Mouse (Mus musculus): ENCODE results near the gene Trpt1. TPM values are rescaled to one million over a fixed set of nuclear protein-coding genes. Genes with fewer than 3 reads are reported as not detected.

The Trpt1 gene
- polyA plus RNA-seq, 1 experiment from 2014 or later, result 22.0 TPM

- WGBS, result under 1% methylated on average over 44 of the region's 55 CpGs
- H3K9me3 ChIP-seq (ENCODE audit: control insufficient read depth, low read length), result no peaks in the 10 kb centered on the region
- peak overlapping the region; percentile 81 for H3K9ac ChIP-seq (ENCODE audit: low read length)
- H3K4me2 ChIP-seq (ENCODE audit: low read length), result peak overlapping the region; percentile 70
- H3K36me3 ChIP-seq (ENCODE audit: control insufficient read depth, insufficient read depth, low read length), result peaks cover 17% of the 10 kb centered on the region
- peak overlapping the region in 1 of 2 experiments; percentile 42; a peak in 2 of 4 replicates for H3K27ac ChIP-seq (replicated peaks in 1 of 2; ENCODE audit: control insufficient read depth in 1 of 2, insufficient read depth in 1 of 2, low read depth in 2 of 2, low read length in 2 of 2)
- H3K27me3 ChIP-seq (ENCODE audit: control insufficient read depth, insufficient read depth, low read length), result no peaks in the 10 kb centered on the region
- peak overlapping the region; percentile 66 to 74 for H3K4me3 ChIP-seq (ENCODE audit: control insufficient read depth in 1 of 2, insufficient read depth in 1 of 2, low read depth in 1 of 2, low read length in 2 of 2)
- peaks cover 26 to 40% of the 10 kb centered on the region in 2 experiments for H3K4me1 ChIP-seq (ENCODE audit: control insufficient read depth in 2 of 2, insufficient read depth in 2 of 2, low read length in 2 of 2)
- ATAC-seq (ENCODE audit: insufficient number of reproducible peaks, insufficient read depth, low FRiP score, low read depth), result peak; percentile 68
These were observed 26.1 kb upstream of the Trpt1 start for GRCm38 (mm10) chr19:6969665-6970381.

DNA sequence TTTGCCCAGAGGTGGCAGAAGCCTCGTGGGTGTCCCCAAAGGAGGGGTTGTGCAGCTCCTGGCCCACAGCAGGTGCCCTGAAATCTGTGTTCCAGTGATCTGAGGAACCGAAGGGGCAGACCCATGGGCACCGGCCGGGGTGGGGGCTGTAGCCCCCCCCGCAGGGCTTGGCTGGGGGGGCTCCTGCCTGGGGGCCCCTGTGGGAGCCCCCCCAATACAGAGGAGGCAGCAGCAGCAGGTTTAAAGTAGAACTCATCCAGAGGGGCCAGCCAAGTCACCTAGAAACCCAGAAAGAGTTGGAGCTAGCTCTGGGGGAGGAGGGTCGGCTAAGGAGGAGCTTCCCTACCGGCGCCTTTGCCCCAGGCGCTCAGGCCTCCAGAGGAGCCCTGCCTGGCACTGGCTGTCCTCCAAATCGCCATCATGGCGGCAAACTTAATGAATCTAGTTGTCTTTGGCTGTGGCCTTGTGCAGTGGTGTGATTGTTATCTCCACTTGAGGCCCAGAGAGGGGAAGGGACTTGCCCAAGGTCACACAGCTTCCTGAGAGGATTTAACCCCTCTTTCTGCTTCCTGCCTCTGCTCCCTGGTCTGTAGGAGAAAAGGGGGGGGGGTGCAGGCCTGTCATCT, 25.4 kb upstream of the Trpt1 start:
- 27% methylated on average over 11 of the region's 11 CpGs for WGBS
- ATAC-seq (ENCODE audit: insufficient number of reproducible peaks, insufficient read depth, low FRiP score, low read depth), result no peak
- Histone ChIP-seq H3K4me1 (ENCODE audit: control insufficient read depth in 2 of 2, insufficient read depth in 2 of 2, low read length in 2 of 2) (peaks cover 26 to 40% of the 10 kb centered on the region in 2 experiments), H3K9ac (ENCODE audit: low read length) (peak overlapping the region; percentile 81), H3K4me2 (ENCODE audit: low read length) (peak overlapping the region; percentile 70), H3K27ac (replicated peaks in 1 of 2; ENCODE audit: control insufficient read depth in 1 of 2, insufficient read depth in 1 of 2, low read depth in 2 of 2, low read length in 2 of 2) (peak overlapping the region in 1 of 2 experiments; percentile 42; a peak in 2 of 4 replicates), H3K9me3 (ENCODE audit: control insufficient read depth, low read length) (no peaks in the 10 kb centered on the region), H3K36me3 (ENCODE audit: control insufficient read depth, insufficient read depth, low read length) (peaks cover 10% of the 10 kb centered on the region), H3K4me3 (ENCODE audit: control insufficient read depth in 1 of 2, insufficient read depth in 1 of 2, low read depth in 1 of 2, low read length in 2 of 2) (peak overlapping the region in 1 of 2 experiments; percentile 66; a peak in 2 of 4 replicates), H3K27me3 (ENCODE audit: control insufficient read depth, insufficient read depth, low read length) (no peaks in the 10 kb centered on the region)

DNA sequence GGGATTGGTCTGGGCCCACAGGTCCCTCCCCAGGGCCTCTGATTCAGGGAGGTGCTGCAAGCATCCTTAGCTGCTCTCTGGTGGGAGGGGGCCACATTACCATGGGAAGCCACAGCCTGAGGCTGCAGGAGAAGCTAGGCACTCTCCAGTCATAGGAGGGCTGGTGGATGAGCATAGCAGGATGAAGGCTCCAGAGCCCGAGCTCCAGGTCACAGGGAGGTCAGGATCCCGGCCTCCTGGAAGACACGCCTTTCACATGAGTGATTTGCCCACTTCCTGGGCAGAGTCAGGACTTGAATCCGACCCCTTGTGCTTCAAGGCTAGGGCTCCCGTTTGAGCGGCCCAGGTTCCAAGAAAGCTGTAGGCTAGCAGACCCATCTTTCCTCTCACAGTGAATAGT, 24.3 kb upstream of the Trpt1 start:
- WGBS, result 41% methylated on average over 6 of the region's 6 CpGs
- no peak overlapping the region for H3K4me3 ChIP-seq (ENCODE audit: control insufficient read depth in 1 of 2, insufficient read depth in 1 of 2, low read depth in 1 of 2, low read length in 2 of 2)
- peak overlapping the region; percentile 16; the same call in 1 of the 2 replicates for H3K9ac ChIP-seq (ENCODE audit: low read length)
- H3K4me1 ChIP-seq (ENCODE audit: control insufficient read depth in 2 of 2, insufficient read depth in 2 of 2, low read length in 2 of 2), result peaks cover 28 to 49% of the 10 kb centered on the region in 2 experiments
- H3K36me3 ChIP-seq (ENCODE audit: control insufficient read depth, insufficient read depth, low read length), result peaks cover 2% of the 10 kb centered on the region; the same call in 1 of the 2 replicates
- no peak overlapping the region for H3K4me2 ChIP-seq (ENCODE audit: low read length)
- peak overlapping the region in 1 of 2 experiments; percentile 19; a peak in 1 of 4 replicates for H3K27ac ChIP-seq (replicated peaks in 1 of 2; ENCODE audit: control insufficient read depth in 1 of 2, insufficient read depth in 1 of 2, low read depth in 2 of 2, low read length in 2 of 2)
- ATAC-seq (ENCODE audit: insufficient number of reproducible peaks, insufficient read depth, low FRiP score, low read depth), result no peak
- H3K9me3 ChIP-seq (ENCODE audit: control insufficient read depth, low read length), result no peaks in the 10 kb centered on the region
- H3K27me3 ChIP-seq (ENCODE audit: control insufficient read depth, insufficient read depth, low read length), result no peaks in the 10 kb centered on the region

GRCm38 (mm10) chr19:6972247-6972917, 23.5 kb upstream of the Trpt1 start:
- no peak overlapping the region for H3K4me3 ChIP-seq (ENCODE audit: control insufficient read depth in 1 of 2, insufficient read depth in 1 of 2, low read depth in 1 of 2, low read length in 2 of 2)
- peak overlapping the region; percentile 16; the same call in 1 of the 2 replicates for H3K9ac ChIP-seq (ENCODE audit: low read length)
- H3K4me2 ChIP-seq (ENCODE audit: low read length), result no peak overlapping the region
- 81% methylated on average over 13 of the region's 13 CpGs for WGBS
- no peaks in the 10 kb centered on the region for H3K27me3 ChIP-seq (ENCODE audit: control insufficient read depth, insufficient read depth, low read length)
- H3K4me1 ChIP-seq (ENCODE audit: control insufficient read depth in 2 of 2, insufficient read depth in 2 of 2, low read length in 2 of 2), result peaks cover 30 to 56% of the 10 kb centered on the region in 2 experiments
- no peak for ATAC-seq (ENCODE audit: insufficient number of reproducible peaks, insufficient read depth, low FRiP score, low read depth)
- no peaks in the 10 kb centered on the region for H3K9me3 ChIP-seq (ENCODE audit: control insufficient read depth, low read length)
- peaks cover 9% of the 10 kb centered on the region for H3K36me3 ChIP-seq (ENCODE audit: control insufficient read depth, insufficient read depth, low read length)
- H3K27ac ChIP-seq (replicated peaks in 1 of 2; ENCODE audit: control insufficient read depth in 1 of 2, insufficient read depth in 1 of 2, low read depth in 2 of 2, low read length in 2 of 2), result peak overlapping the region in 1 of 2 experiments; percentile 19; a peak in 1 of 4 replicates

GRCm38 (mm10) chr19:6973581-6974190, 22.2 kb upstream of the Trpt1 start:
- H3K27ac ChIP-seq (replicated peaks in 1 of 2; ENCODE audit: control insufficient read depth in 1 of 2, insufficient read depth in 1 of 2, low read depth in 2 of 2, low read length in 2 of 2), result peak overlapping the region in 1 of 2 experiments; percentile 89; a peak in 1 of 4 replicates
- WGBS, result 35% methylated on average over 12 of the region's 12 CpGs
- no peaks in the 10 kb centered on the region for H3K27me3 ChIP-seq (ENCODE audit: control insufficient read depth, insufficient read depth, low read length)
- H3K4me2 ChIP-seq (ENCODE audit: low read length), result peak overlapping the region; percentile 97
- no peaks in the 10 kb centered on the region for H3K9me3 ChIP-seq (ENCODE audit: control insufficient read depth, low read length)
- H3K4me1 ChIP-seq (ENCODE audit: control insufficient read depth in 2 of 2, insufficient read depth in 2 of 2, low read length in 2 of 2), result peaks cover 33 to 58% of the 10 kb centered on the region in 2 experiments
- H3K9ac ChIP-seq (ENCODE audit: low read length), result peak overlapping the region; percentile 90
- peak overlapping the region; percentile 69 to 80 for H3K4me3 ChIP-seq (ENCODE audit: control insufficient read depth in 1 of 2, insufficient read depth in 1 of 2, low read depth in 1 of 2, low read length in 2 of 2)
- H3K36me3 ChIP-seq (ENCODE audit: control insufficient read depth, insufficient read depth, low read length), result peaks cover 22% of the 10 kb centered on the region
- ATAC-seq (ENCODE audit: insufficient number of reproducible peaks, insufficient read depth, low FRiP score, low read depth), result no peak

- under 1% methylated on average over 55 of the region's 84 CpGs for WGBS
- peaks cover 36 to 56% of the 10 kb centered on the region in 2 experiments for H3K4me1 ChIP-seq (ENCODE audit: control insufficient read depth in 2 of 2, insufficient read depth in 2 of 2, low read length in 2 of 2)
These were observed 21.4 kb upstream of the Trpt1 start, which contains the start of gene Ppp1r14b for GRCm38 (mm10) chr19:6974211-6975205. Gene Ppp1r14b (plus strand): TSS chr19:6974968.

More at GRCm38 (mm10) chr19:6974211-6975205, 21.4 kb upstream of the Trpt1 start, which contains the start of gene Ppp1r14b:
- Histone ChIP-seq H3K27me3 (ENCODE audit: control insufficient read depth, insufficient read depth, low read length) (no peaks in the 10 kb centered on the region), H3K9ac (ENCODE audit: low read length) (peak within 1 kb of the TSS; percentile 90), H3K4me3 (ENCODE audit: control insufficient read depth in 1 of 2, insufficient read depth in 1 of 2, low read depth in 1 of 2, low read length in 2 of 2) (peak within 1 kb of the TSS; percentile 80 to 93), H3K27ac (replicated peaks in 1 of 2; ENCODE audit: control insufficient read depth in 1 of 2, insufficient read depth in 1 of 2, low read depth in 2 of 2, low read length in 2 of 2) (peak within 1 kb of the TSS; percentile 89 to 91), H3K9me3 (ENCODE audit: control insufficient read depth, low read length) (no peaks in the 10 kb centered on the region), H3K36me3 (ENCODE audit: control insufficient read depth, insufficient read depth, low read length) (peaks cover 26% of the 10 kb centered on the region), H3K4me2 (ENCODE audit: low read length) (peak within 1 kb of the TSS; percentile 97)
- ATAC-seq (ENCODE audit: insufficient number of reproducible peaks, insufficient read depth, low FRiP score, low read depth), result peak; percentile 49

Data from heart, embryonic 14.5 days (tissue).